Mouse (Mus musculus): ENCODE data around the gene Glis1.

- TF ChIP-seq TAL1 (IDR thresholded peaks at IDR 0.05; ENCODE audit: low read length) (no peak), GATA1 (IDR thresholded peaks at IDR 0.05; ENCODE audit: low read length) (no peak)
Measured at GRCm38 (mm10) chr4:107426631-107427030, 7.8 kb upstream of the Glis1 start.

Measured in erythroblast, embryonic 14.5 days (primary cell).